Mouse (Mus musculus) liver, embryonic 13.5 days (tissue): ENCODE results near the gene Pmpcb. TPM values are rescaled to one million over a fixed set of nuclear protein-coding genes. Genes with fewer than 3 reads are reported as not detected.

Experiments
- ATAC-seq: fragments of 200-750 bp; cut with Nextera tagmentation; 2 replicates; pipeline ENCODE4 v1.8.0; 2017; ENCODE audit warnings: low read depth, mild to moderate bottlenecking, moderate number of reproducible peaks, moderate library complexity
- DNase-seq: peaks from one replicate; pipeline ENCODE4 v3.0.0; 2022
- H3K27ac ChIP-seq: fragments of 300-500 bp; sonication (generic); 2 replicates; pipeline ENCODE4 v1.5.1; 2015; ENCODE audit warnings: moderate library complexity, mild to moderate bottlenecking, inconsistent platforms
- H3K27me3 ChIP-seq: fragments of 300-500 bp; sonication (generic); 2 replicates; pipeline ENCODE4 v1.6.1; 2015; ENCODE audit warnings: mild to moderate bottlenecking, inconsistent platforms
- H3K36me3 ChIP-seq: fragments of 300-500 bp; sonication (generic); 2 replicates; pipeline ENCODE4 v1.6.1; 2015; ENCODE audit warnings: mild to moderate bottlenecking, inconsistent platforms
- H3K4me1 ChIP-seq: fragments of 300-500 bp; sonication (generic); replicated peaks from 2 replicates; pipeline ENCODE4 v1.6.1; 2015; ENCODE audit warnings: inconsistent platforms
- H3K4me2 ChIP-seq: fragments of 300-500 bp; sonication (generic); 2 replicates; pipeline ENCODE4 v1.6.1; 2015; ENCODE audit warnings: inconsistent platforms, mild to moderate bottlenecking, moderate library complexity
- H3K4me3 ChIP-seq: fragments of 300-500 bp; sonication (generic); replicated peaks from 2 replicates; pipeline ENCODE4 v1.5.1; 2015; ENCODE audit warnings: mild to moderate bottlenecking, inconsistent platforms
- H3K9ac ChIP-seq: fragments of 300-500 bp; sonication (generic); 2 replicates; pipeline ENCODE4 v1.6.1; 2015; ENCODE audit warnings: mild to moderate bottlenecking, inconsistent platforms
- H3K9me3 ChIP-seq: fragments of 300-500 bp; sonication (generic); replicated peaks from 2 replicates; pipeline ENCODE4 v1.6.1; 2016; ENCODE audit warnings: inconsistent platforms
- WGBS: fragments of 180-500 bp; shearing (Covaris S2); methylation state at CpG from one replicate; pipeline ENCODE4 v1.1.7; 2015; ENCODE audit not compliant: insufficient replicate concordance; 5-methylcytosine and 5-hydroxymethylcytosine counted together
- polyA plus RNA-seq: library from polyadenylated mRNA; unstranded; fragments of >200 nt; fragmentation: Nextera tagmentation; extraction: Ambion mirVana; gene quantifications from 2 replicates; pipeline ENCODE4 v1.2.1, GENCODE M21; 2015

Pmpcb gene
- polyA plus RNA-seq, 1 experiment from 2014 or later: 51.5 TPM

GRCm38 (mm10) chr5:21804837-21805236 lies 67.9 kb downstream of the Pmpcb start:
- Histone ChIP-seq H3K36me3 (peaks cover 46% of the 10 kb centered on the region), H3K27me3 (no peaks in the 10 kb centered on the region), H3K4me1 (no peaks in the 10 kb centered on the region), H3K27ac (no peak overlapping the region), H3K9ac (no peak overlapping the region), H3K4me3 (no peak overlapping the region), H3K9me3 (no peaks in the 10 kb centered on the region), H3K4me2 (no peak overlapping the region)
- 54% methylated on average over 4 of the region's 4 CpGs for WGBS
- ATAC-seq (no peak), DNase-seq (no peak)

Other genes with a start within 250 kb of the Pmpcb start
- gene Lrrc17, start 193.6 kb upstream of the Pmpcb start, polyA plus RNA-seq: 2.4 and 2.5 TPM in 2 replicates
- 0.13 and 0.22 TPM in 2 replicates for gene Fbxl13, start 91.5 kb upstream of the Pmpcb start, polyA plus RNA-seq
- gene Armc10, start 91.3 kb upstream of the Pmpcb start, polyA plus RNA-seq: 9.8 and 10.8 TPM in 2 replicates
- gene Napepld, start 35.7 kb upstream of the Pmpcb start, polyA plus RNA-seq: 1.2 and 1.9 TPM in 2 replicates
- 56.8 and 63.1 TPM in 2 replicates for gene Dnajc2, start 48.1 kb downstream of the Pmpcb start, polyA plus RNA-seq
- 183 and 200 TPM in 2 replicates for gene Psmc2, start 48.1 kb downstream of the Pmpcb start, polyA plus RNA-seq
- gene Slc26a5, start 128.5 kb downstream of the Pmpcb start, polyA plus RNA-seq: not detected in 2 replicates